Mouse (Mus musculus) midbrain, embryonic 11.5 days (tissue): ENCODE measurements around the gene Tmem216. TPM values are rescaled to one million over a fixed set of nuclear protein-coding genes. Genes with fewer than 3 reads are reported as not detected.

ENCODE experiments used
- polyA plus RNA-seq: library from polyadenylated mRNA; unstranded; fragments of >200 nt; fragmentation: Nextera tagmentation; extraction: Ambion mirVana; gene quantifications from 2 replicates; pipeline ENCODE4 v1.2.1, GENCODE M21; 2014

Gene Tmem216
- polyA plus RNA-seq, 1 experiment from 2014 or later: 58.3 TPM

Other genes starting within 250 kb of the Tmem216 start
- 3.0 and 3.9 TPM in 2 replicates for gene Syt7, start 167.1 kb downstream of the Tmem216 start, polyA plus RNA-seq
- 0.55 and 0.59 TPM in 2 replicates for gene Lrrc10b, start 98.8 kb downstream of the Tmem216 start, polyA plus RNA-seq
- gene Ppp1r32, start 73.3 kb downstream of the Tmem216 start, polyA plus RNA-seq: 0.21 and 0.48 TPM in 2 replicates
- gene Cpsf7, start 31.0 kb downstream of the Tmem216 start, polyA plus RNA-seq: 66.4 and 70.4 TPM in 2 replicates
- 59.3 and 63.3 TPM in 2 replicates for gene Sdhaf2, start 30.1 kb downstream of the Tmem216 start, polyA plus RNA-seq
- gene Cyb561a3, start 20.9 kb upstream of the Tmem216 start, polyA plus RNA-seq: 16.1 and 16.8 TPM in 2 replicates
- gene Tmem138, start 21.1 kb upstream of the Tmem216 start, polyA plus RNA-seq: 60.6 and 67.3 TPM in 2 replicates
- gene Ddb1, start 49.1 kb upstream of the Tmem216 start, polyA plus RNA-seq: 393 and 396 TPM in 2 replicates
- 22.9 and 23.9 TPM in 2 replicates for gene Tkfc, start 49.4 kb upstream of the Tmem216 start, polyA plus RNA-seq
- 0.18 and 0.36 TPM in 2 replicates for gene Vwce, start 78.0 kb upstream of the Tmem216 start, polyA plus RNA-seq
- not detected in 2 replicates for gene Pga5, start 121.8 kb upstream of the Tmem216 start, polyA plus RNA-seq
- 23.1 and 26.0 TPM in 2 replicates for gene Vps37c, start 132.5 kb upstream of the Tmem216 start, polyA plus RNA-seq
- gene Cd5, start 182.8 kb upstream of the Tmem216 start, polyA plus RNA-seq: 0.08 and 0.22 TPM in 2 replicates